Mouse (Mus musculus): ENCODE results near the gene Glod4. TPM values are rescaled to one million over a fixed set of nuclear protein-coding genes. Genes with fewer than 3 reads are reported as not detected.

Glod4 gene
- polyA plus RNA-seq, 1 experiment from 2014 or later, result 122 TPM

DNA sequence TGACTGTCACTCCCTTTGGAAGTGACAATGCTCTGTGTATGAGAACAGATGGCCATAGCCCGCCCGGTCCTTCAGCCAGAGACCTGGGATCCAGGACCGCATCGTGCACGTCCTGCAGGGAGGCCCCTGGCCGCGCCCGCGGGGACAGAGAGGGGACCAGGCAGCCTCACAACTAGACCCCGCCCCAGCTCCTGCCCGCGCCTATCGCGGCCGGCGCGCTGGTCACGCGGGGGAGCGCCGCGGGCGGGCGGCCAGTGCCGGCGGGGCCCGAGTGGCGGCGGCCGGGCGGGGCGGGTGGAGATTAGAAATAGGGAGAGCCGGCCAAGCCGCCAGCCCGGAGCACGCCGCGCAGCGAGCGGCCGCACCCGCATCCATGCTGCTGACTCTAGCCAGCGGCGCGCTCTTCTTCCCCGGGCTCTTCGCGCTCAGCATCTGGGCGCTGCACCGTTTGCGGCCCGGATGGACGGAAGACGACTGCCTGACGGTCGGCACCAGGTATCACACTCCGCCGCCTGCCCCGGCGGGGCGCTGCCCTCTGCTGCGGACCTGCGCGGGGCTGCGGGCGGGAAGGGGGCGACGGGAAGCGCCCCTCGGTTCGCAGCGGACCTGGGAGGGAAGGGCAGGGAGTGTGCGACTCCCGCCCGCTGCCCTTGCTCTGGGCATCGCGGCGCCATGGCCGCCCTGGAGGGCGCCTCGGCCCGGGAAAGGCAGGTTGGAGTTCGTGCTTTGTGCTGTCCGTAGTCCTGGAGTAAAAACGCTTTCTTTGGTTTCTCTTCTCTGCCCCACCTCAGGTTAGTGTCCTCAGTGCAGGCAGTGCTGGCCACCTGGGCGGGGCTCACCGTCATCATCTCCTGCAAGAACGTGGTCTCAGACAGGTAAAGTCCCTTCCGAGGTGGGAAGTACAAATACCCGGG, 41.5 kb downstream of the Glod4 start:
- no peaks in the 10 kb centered on the region for H3K9me3 ChIP-seq (replicated peaks; ENCODE audit: control insufficient read depth, low read length)
- H3K27me3 ChIP-seq (ENCODE audit: control insufficient read depth, insufficient read depth, low read length), result no peaks in the 10 kb centered on the region
- H3K36me3 ChIP-seq (ENCODE audit: control insufficient read depth, insufficient read depth), result peaks cover 4% of the 10 kb centered on the region; the same call in 1 of the 2 replicates
- H3K4me1 ChIP-seq (ENCODE audit: control insufficient read depth, insufficient read depth, low read length), result peaks cover 9% of the 10 kb centered on the region; the same call in 1 of the 2 replicates
- H3K4me2 ChIP-seq (ENCODE audit: low read depth, low read length), result peak overlapping the region; percentile 96
- peak; percentile 99 for ATAC-seq (replicated peaks; ENCODE audit: extremely low read depth, insufficient read depth, low FRiP score)
- peak overlapping the region; percentile 92 for H3K9ac ChIP-seq (ENCODE audit: low read length)
- WGBS, result under 1% methylated on average over 89 of the region's 90 CpGs
- H3K4me3 ChIP-seq (ENCODE audit: low read length), result peak overlapping the region; percentile 91
- peak overlapping the region; percentile 79 for H3K27ac ChIP-seq (ENCODE audit: low read length)

DNA sequence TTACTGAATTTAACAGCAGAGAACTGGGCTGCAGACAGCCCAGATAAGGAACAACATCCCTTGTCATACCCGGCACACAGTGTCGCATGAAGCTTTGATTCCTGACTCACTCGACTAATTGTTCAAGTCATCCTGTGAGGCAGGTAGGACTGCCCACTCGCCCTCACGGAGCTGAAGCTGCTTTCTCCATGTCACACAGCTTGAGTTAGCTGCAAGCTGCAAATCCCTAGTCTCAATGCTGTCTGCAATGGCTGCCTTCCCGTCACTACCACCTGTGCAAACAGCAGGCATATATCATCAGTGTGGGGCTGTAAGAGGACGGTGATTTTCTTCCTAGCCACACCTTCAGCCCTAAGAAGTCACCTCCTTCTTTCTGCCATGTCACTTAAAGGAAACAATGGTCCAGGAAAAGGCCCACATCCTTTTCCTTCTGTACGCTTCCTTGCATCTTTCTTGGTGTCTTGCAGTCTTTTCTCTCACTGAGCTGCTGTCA, 46.5 kb downstream of the Glod4 start:
- no peaks in the 10 kb centered on the region for H3K36me3 ChIP-seq (ENCODE audit: control insufficient read depth, insufficient read depth)
- no peak overlapping the region for H3K9ac ChIP-seq (ENCODE audit: low read length)
- ATAC-seq (replicated peaks; ENCODE audit: extremely low read depth, insufficient read depth, low FRiP score), result no peak
- no peaks in the 10 kb centered on the region for H3K9me3 ChIP-seq (replicated peaks; ENCODE audit: control insufficient read depth, low read length)
- peaks cover 5% of the 10 kb centered on the region; the same call in 1 of the 2 replicates for H3K4me1 ChIP-seq (ENCODE audit: control insufficient read depth, insufficient read depth, low read length)
- no peaks in the 10 kb centered on the region for H3K27me3 ChIP-seq (ENCODE audit: control insufficient read depth, insufficient read depth, low read length)
- H3K27ac ChIP-seq (ENCODE audit: low read length), result no peak overlapping the region
- H3K4me3 ChIP-seq (ENCODE audit: low read length), result no peak overlapping the region
- 42% methylated on average over 8 of the region's 8 CpGs for WGBS
- no peak overlapping the region; the same call in 1 of the 2 replicates for H3K4me2 ChIP-seq (ENCODE audit: low read depth, low read length)

DNA sequence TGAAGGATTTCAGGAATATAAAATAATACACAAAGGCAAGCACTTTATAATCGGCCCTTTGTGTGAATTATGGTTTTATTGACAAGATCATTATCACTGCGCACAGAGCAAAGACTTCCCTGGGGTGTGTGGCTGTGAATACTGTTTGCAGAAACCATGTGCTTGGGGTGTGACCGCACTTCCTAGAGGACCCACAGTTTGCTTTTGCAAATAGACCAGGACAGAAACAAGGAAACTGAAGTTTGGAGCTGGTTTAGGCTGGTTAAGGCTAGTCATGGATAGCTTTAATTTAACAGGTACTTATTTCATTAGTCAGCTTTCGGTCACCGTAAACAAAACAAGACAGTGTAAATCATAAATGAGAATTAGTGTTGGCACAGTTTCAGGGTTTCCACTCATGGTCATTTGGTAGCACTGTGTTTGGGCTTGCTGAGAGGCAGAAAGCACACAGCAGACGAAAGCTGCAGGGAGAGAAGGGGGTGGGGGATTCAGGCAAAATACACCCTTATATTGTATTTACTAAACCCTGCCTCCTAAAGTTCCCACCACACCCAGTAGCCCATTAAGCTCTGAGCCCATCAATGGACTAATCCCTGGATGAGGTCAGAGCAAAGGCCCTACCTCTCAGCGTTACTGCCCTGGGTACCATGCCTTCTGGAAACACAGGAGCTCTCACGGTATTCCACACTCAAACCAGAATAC, 47.1 kb downstream of the Glod4 start:
- no peaks in the 10 kb centered on the region for H3K27me3 ChIP-seq (ENCODE audit: control insufficient read depth, insufficient read depth, low read length)
- 62% methylated on average over 8 of the region's 8 CpGs for WGBS

DNA sequence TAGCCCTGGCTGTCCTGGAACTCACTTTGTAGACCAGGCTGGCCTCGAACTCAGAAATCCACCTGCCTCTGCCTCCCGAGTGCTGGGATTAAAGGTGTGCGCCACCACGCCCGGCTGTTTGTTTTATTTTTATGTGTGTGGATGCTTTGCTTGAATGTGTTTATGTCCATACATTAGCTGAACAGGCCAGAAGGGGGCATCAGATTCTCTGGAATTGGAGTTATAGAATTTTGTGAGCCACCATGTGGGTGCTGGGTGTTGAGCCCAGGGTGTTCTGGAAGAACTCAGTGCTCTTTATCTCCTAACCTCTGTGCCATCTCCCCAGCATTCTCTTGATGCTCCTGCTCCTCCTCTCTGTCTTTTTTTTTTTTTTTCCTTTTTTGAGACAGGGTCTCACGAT, 56.6 kb downstream of the Glod4 start:
- WGBS, result 84% methylated on average over 6 of the region's 6 CpGs
- Histone ChIP-seq H3K27ac (ENCODE audit: low read length) (no peak overlapping the region), H3K4me3 (ENCODE audit: low read length) (no peak overlapping the region), H3K9ac (ENCODE audit: low read length) (no peak overlapping the region), H3K9me3 (replicated peaks; ENCODE audit: control insufficient read depth, low read length) (no peaks in the 10 kb centered on the region), H3K36me3 (ENCODE audit: control insufficient read depth, insufficient read depth) (no peaks in the 10 kb centered on the region), H3K4me1 (ENCODE audit: control insufficient read depth, insufficient read depth, low read length) (no peaks in the 10 kb centered on the region), H3K4me2 (ENCODE audit: low read depth, low read length) (no peak overlapping the region), H3K27me3 (ENCODE audit: control insufficient read depth, insufficient read depth, low read length) (no peaks in the 10 kb centered on the region)
- ATAC-seq (replicated peaks; ENCODE audit: extremely low read depth, insufficient read depth, low FRiP score), result no peak

More for the DNA sequence above, 47.1 kb downstream of the Glod4 start:
- H3K4me3 ChIP-seq (ENCODE audit: low read length), result no peak overlapping the region
- no peak overlapping the region for H3K4me2 ChIP-seq (ENCODE audit: low read depth, low read length)
- ATAC-seq (replicated peaks; ENCODE audit: extremely low read depth, insufficient read depth, low FRiP score), result no peak
- H3K27ac ChIP-seq (ENCODE audit: low read length), result no peak overlapping the region
- peaks cover 3% of the 10 kb centered on the region; the same call in 1 of the 2 replicates for H3K4me1 ChIP-seq (ENCODE audit: control insufficient read depth, insufficient read depth, low read length)
- no peaks in the 10 kb centered on the region for H3K36me3 ChIP-seq (ENCODE audit: control insufficient read depth, insufficient read depth)
- no peak overlapping the region for H3K9ac ChIP-seq (ENCODE audit: low read length)
- no peaks in the 10 kb centered on the region for H3K9me3 ChIP-seq (replicated peaks; ENCODE audit: control insufficient read depth, low read length)

DNA sequence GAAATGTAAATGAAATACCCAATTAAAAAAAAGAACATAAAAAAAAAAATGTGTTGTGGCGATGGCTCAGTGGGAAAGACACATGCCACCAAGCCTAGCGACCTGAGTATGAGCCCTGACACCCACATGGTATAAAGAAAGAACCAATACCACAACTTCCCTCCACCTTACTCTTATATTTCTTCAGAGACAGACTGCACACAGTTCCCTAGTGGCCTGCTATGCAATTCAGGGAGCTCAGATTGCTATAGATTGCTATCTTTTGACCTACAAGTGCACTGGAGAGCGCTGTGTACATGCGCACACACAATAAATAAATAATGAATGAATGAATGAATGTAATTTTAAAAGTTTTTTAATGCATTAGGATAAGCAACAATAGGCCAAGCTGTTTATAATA, 59.8 kb downstream of the Glod4 start:
- H3K36me3 ChIP-seq (ENCODE audit: control insufficient read depth, insufficient read depth), result no peaks in the 10 kb centered on the region
- H3K9me3 ChIP-seq (replicated peaks; ENCODE audit: control insufficient read depth, low read length), result no peaks in the 10 kb centered on the region
- no peak overlapping the region for H3K4me2 ChIP-seq (ENCODE audit: low read depth, low read length)
- H3K4me1 ChIP-seq (ENCODE audit: control insufficient read depth, insufficient read depth, low read length), result peaks cover 4% of the 10 kb centered on the region
- H3K27ac ChIP-seq (ENCODE audit: low read length), result no peak overlapping the region
- 79% methylated on average over 4 of the region's 4 CpGs for WGBS
- H3K4me3 ChIP-seq (ENCODE audit: low read length), result no peak overlapping the region
- H3K27me3 ChIP-seq (ENCODE audit: control insufficient read depth, insufficient read depth, low read length), result no peaks in the 10 kb centered on the region
- no peak overlapping the region for H3K9ac ChIP-seq (ENCODE audit: low read length)
- ATAC-seq (replicated peaks; ENCODE audit: extremely low read depth, insufficient read depth, low FRiP score), result no peak

DNA sequence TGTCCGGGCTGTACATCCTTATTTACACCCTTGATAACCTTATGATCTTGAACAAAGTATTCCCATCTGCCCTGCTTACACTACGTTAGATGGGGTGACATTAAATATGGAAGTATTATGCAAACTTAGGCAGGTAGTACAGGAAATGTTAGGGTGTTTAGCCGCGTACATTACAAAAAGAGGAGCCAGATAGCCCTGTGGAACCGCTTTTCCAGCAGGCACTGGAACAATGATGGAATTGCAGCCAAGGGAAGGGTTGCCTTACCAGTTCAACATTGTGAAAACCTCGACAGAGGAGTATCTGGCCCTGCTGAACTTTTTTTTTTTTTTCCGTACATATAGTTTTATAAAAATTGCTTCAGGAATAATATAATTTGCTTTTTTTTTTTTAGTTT, 63.4 kb downstream of the Glod4 start:
- Histone ChIP-seq H3K9ac (ENCODE audit: low read length) (peak overlapping the region; percentile 83), H3K9me3 (replicated peaks; ENCODE audit: control insufficient read depth, low read length) (no peaks in the 10 kb centered on the region), H3K27me3 (ENCODE audit: control insufficient read depth, insufficient read depth, low read length) (no peaks in the 10 kb centered on the region), H3K36me3 (ENCODE audit: control insufficient read depth, insufficient read depth) (0 out of 2 replicates have a peak, but pooled peaks cover 4% of the 10 kb centered on the region), H3K4me1 (ENCODE audit: control insufficient read depth, insufficient read depth, low read length) (peaks cover 10% of the 10 kb centered on the region), H3K4me2 (ENCODE audit: low read depth, low read length) (peak overlapping the region; percentile 97), H3K27ac (ENCODE audit: low read length) (peak overlapping the region; percentile 54), H3K4me3 (ENCODE audit: low read length) (peak overlapping the region; percentile 98)
- 15% methylated on average over 7 of the region's 7 CpGs for WGBS
- no peak for ATAC-seq (replicated peaks; ENCODE audit: extremely low read depth, insufficient read depth, low FRiP score)

DNA sequence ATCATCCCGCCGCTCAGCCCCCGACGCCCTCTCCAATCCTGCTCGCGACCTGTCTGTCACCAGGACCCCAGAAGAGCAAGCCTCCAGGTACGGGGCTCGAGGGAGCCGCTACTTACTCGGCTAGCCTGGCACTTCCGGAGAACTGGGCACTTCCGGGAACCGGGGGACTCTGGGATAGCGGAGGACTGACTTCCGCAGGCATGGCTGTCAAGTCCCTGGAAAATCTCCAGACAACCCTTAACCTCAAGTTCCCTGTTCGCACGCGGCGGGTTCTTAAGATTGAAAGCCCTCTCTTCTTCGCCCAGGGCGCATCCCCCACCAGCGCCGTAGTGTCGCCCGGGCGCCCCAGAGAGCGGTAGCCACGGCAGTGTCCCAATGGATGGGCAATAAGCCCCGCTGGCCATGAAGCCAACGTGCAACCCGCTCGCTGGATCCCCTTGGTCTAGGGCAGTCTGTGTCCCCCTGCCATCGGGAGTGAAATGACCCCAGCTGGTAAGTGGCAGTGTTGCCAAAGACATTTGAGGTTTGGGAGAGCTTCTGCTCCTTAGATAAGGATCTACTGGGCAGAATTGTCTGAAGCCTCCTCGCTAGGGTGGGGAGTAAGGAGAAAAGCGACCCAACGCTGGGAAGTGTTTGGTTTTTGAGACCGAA, 63.9 kb downstream of the Glod4 start, which contains the start of the genes Vps53 and Fam57a:
Gene Vps53 (minus strand): TSS at position 153 of the 651 bp plus-strand sequence.
Gene Fam57a (plus strand): TSS at position 177 of the 651 bp plus-strand sequence.
- H3K4me2 ChIP-seq (ENCODE audit: low read depth, low read length), result peak within 1 kb of the TSS; percentile 97
- H3K4me3 ChIP-seq (ENCODE audit: low read length), result peak within 1 kb of the TSS; percentile 98
- ATAC-seq (replicated peaks; ENCODE audit: extremely low read depth, insufficient read depth, low FRiP score), result peak; percentile 93
- peaks cover 10% of the 10 kb centered on the region for H3K4me1 ChIP-seq (ENCODE audit: control insufficient read depth, insufficient read depth, low read length)
- 0 out of 2 replicates have a peak, but pooled peaks cover 4% of the 10 kb centered on the region for H3K36me3 ChIP-seq (ENCODE audit: control insufficient read depth, insufficient read depth)
- H3K9me3 ChIP-seq (replicated peaks; ENCODE audit: control insufficient read depth, low read length), result no peaks in the 10 kb centered on the region
- H3K9ac ChIP-seq (ENCODE audit: low read length), result peak within 1 kb of the TSS; percentile 83
- under 1% methylated on average over 37 of the region's 37 CpGs for WGBS
- peak within 1 kb of the TSS; percentile 78 for H3K27ac ChIP-seq (ENCODE audit: low read length)
- no peaks in the 10 kb centered on the region for H3K27me3 ChIP-seq (ENCODE audit: control insufficient read depth, insufficient read depth, low read length)

DNA sequence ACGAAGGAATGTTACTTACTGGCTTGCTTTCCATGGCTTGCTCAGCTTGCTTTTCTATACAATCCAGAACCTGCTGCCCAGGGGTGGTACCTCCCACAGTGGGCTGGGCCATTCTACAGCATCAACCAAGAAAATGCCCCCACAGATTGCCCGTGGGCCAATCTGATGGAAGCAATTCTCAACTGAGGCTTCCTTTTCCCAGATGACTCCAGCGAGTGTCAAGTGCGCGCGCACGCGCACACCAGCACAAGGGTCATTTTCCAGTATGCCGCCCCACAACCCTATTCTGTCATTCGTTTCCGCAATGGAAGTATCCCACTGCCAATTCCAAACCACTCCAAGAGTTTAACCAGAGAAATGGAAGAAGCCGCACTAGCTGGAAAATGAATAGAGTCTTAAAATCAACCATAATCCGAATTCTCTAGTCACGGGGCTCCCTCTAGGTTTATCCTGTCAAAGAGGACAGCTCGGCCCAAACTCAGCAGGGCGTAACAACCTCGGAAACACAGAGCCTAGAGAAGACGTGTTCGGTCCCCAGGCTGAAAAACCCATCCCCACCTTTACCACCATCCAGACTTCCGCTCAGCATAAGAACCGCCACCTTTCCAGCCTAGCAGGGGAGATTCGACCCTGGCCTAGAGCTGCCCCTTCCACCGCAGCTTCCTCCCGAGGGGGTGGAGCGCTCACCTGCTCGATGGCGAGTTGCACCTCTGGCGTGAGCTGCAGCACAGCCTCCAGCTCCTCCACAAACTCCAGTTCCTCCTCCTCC, 64.6 kb downstream of the Glod4 start:
- H3K27me3 ChIP-seq (ENCODE audit: control insufficient read depth, insufficient read depth, low read length), result no peaks in the 10 kb centered on the region
- peak overlapping the region; percentile 98 for H3K4me3 ChIP-seq (ENCODE audit: low read length)
- H3K9ac ChIP-seq (ENCODE audit: low read length), result peak overlapping the region; percentile 83
- H3K4me1 ChIP-seq (ENCODE audit: control insufficient read depth, insufficient read depth, low read length), result peaks cover 10% of the 10 kb centered on the region
- peaks cover 4% of the 10 kb centered on the region; the same call in 1 of the 2 replicates for H3K36me3 ChIP-seq (ENCODE audit: control insufficient read depth, insufficient read depth)
- H3K4me2 ChIP-seq (ENCODE audit: low read depth, low read length), result peak overlapping the region; percentile 97
- peak overlapping the region; percentile 78 for H3K27ac ChIP-seq (ENCODE audit: low read length)
- 1% methylated on average over 28 of the region's 28 CpGs for WGBS
- H3K9me3 ChIP-seq (replicated peaks; ENCODE audit: control insufficient read depth, low read length), result no peaks in the 10 kb centered on the region
- peak; percentile 63 for ATAC-seq (replicated peaks; ENCODE audit: extremely low read depth, insufficient read depth, low FRiP score)
